Comparison of ENCODE assay signal across 16 mouse cellular contexts in genomic region chr1:171097136-171097535, GRCm38 (mm10). TPM values are rescaled to one million over a fixed set of nuclear protein-coding genes. Genes with fewer than 3 reads are reported as not detected.
"Had no signal": no experiment of that assay in that cellular context is flagged by ENCODE, and none has a peak within 500 bp of the region (broad histone marks: within the 10 kb centered on the region; RNA-seq: fewer than 3 reads in every experiment).

No protein-coding gene starts in this region.

- H3K27me3 ChIP-seq: limb, embryonic 13.5 days had no signal

- H3K4me3 ChIP-seq: layer of hippocampus, adult 2 months; myocyte; neural tube, embryonic 15.5 days had no signal

- H3K9me3 ChIP-seq: limb, embryonic 13.5 days; midbrain, embryonic 10.5 days; neural tube, embryonic 15.5 days had no signal

- H3K36me3 ChIP-seq: limb, embryonic 13.5 days; midbrain, embryonic 10.5 days; neural tube, embryonic 15.5 days had no signal

- H3K27ac ChIP-seq: layer of hippocampus, adult 2 months; limb, embryonic 13.5 days; midbrain, embryonic 10.5 days; neural tube, embryonic 15.5 days had no signal

- DNase-seq: kidney, adult 11 months; kidney, postnatal 36 days; left cerebral cortex, postnatal 4 days; lung, postnatal 4 days; midbrain, embryonic 14.5 days; right cerebral cortex, adult 18-20 months; thymus, postnatal 4 days had no signal

- H3K9ac ChIP-seq: limb, embryonic 13.5 days; neural tube, embryonic 15.5 days had no signal

- H3K4me1 ChIP-seq: neural tube, embryonic 15.5 days had no signal

RNA-seq across cellular contexts. Expression of gene Mpz, which starts 53.4 kb away (rescaled TPM):
- total RNA-seq: layer of hippocampus, adult 2 months; layer of hippocampus, postnatal 14 days; left cerebral cortex, adult 18-20 months; left cerebral cortex, postnatal 10 days; left cerebral cortex, postnatal 4 days; megakaryocyte, adult 5-6 weeks had no signal
